Mouse (Mus musculus): Measurements from ENCODE around the gene Mchr1.

GRCm38 (mm10) chr15:81277928-81278327 is 42.6 kb downstream of the Mchr1 start:
- TF ChIP-seq CTCF (IDR thresholded peaks at IDR 0.05) (no peak), POLR2A (IDR thresholded peaks at IDR 0.05; ENCODE audit: insufficient read depth, low read depth, low read length) (no peak)

All from heart, adult 2 months (tissue).